ENCODE assay signal across 29 mouse cellular contexts in genomic region chr2:151907020-151907419, GRCm38 (mm10). TPM values are rescaled to one million over a fixed set of nuclear protein-coding genes. Genes with fewer than 3 reads are reported as not detected.
"Had no signal": no experiment of that assay in that cellular context is flagged by ENCODE, and none has a peak within 500 bp of the region (broad histone marks: within the 10 kb centered on the region; RNA-seq: fewer than 3 reads in every experiment).

No protein-coding gene starts in this region.

- H3K9ac ChIP-seq: heart, embryonic 12.5 days; hindbrain, embryonic 12.5 days; hindbrain, embryonic 14.5 days; intestine, embryonic 15.5 days; kidney, embryonic 15.5 days; limb, embryonic 13.5 days; limb, embryonic 15.5 days; liver, embryonic 12.5 days; liver, embryonic 14.5 days had no signal

- H3K9me3 ChIP-seq: heart, embryonic 10.5 days; heart, embryonic 12.5 days; hindbrain, embryonic 10.5 days; hindbrain, embryonic 12.5 days; intestine, embryonic 15.5 days; kidney, embryonic 15.5 days; limb, embryonic 13.5 days; limb, embryonic 15.5 days; liver, embryonic 12.5 days had no signal

- H3K27ac ChIP-seq: heart, embryonic 10.5 days; hindbrain, embryonic 10.5 days; hindbrain, embryonic 12.5 days; hindbrain, embryonic 14.5 days; intestine, embryonic 15.5 days; kidney, embryonic 15.5 days; kidney, postnatal 0 days; limb, embryonic 13.5 days; limb, embryonic 15.5 days; liver, embryonic 12.5 days; liver, embryonic 14.5 days had no signal

- ATAC-seq: hindbrain, embryonic 16.5 days; inflammation-experienced regulatory T-cells, adult 6 months; intestine, embryonic 15.5 days; liver, embryonic 12.5 days had no signal

- DNase-seq: gastrocnemius, postnatal 25 days; heart, postnatal 10 days; heart, postnatal 4 days; kidney, adult 11 months; kidney, adult 2 months; kidney, adult 9 months; kidney, postnatal 14 days; kidney, postnatal 36 days; layer of hippocampus, adult 9-11 months; layer of hippocampus, postnatal 36 days; left cerebral cortex, postnatal 4 days had no signal

- H3K27me3 ChIP-seq: heart, embryonic 12.5 days; hindbrain, embryonic 12.5 days; intestine, embryonic 15.5 days; limb, embryonic 13.5 days; limb, embryonic 15.5 days; liver, embryonic 12.5 days had no signal

- H3K36me3 ChIP-seq: heart, embryonic 10.5 days; heart, embryonic 12.5 days; hindbrain, embryonic 10.5 days; hindbrain, embryonic 12.5 days; intestine, embryonic 15.5 days; kidney, embryonic 15.5 days; limb, embryonic 13.5 days; limb, embryonic 15.5 days; liver, embryonic 12.5 days had no signal

- H3K4me2 ChIP-seq: heart, embryonic 12.5 days; hindbrain, embryonic 12.5 days; hindbrain, embryonic 14.5 days; intestine, embryonic 15.5 days; kidney, embryonic 15.5 days; limb, embryonic 13.5 days; limb, embryonic 15.5 days; liver, embryonic 12.5 days had no signal

- H3K4me3 ChIP-seq: heart, embryonic 10.5 days; heart, embryonic 12.5 days; hindbrain, embryonic 10.5 days; hindbrain, embryonic 12.5 days; intestine, embryonic 15.5 days; kidney, embryonic 15.5 days; limb, embryonic 13.5 days; limb, embryonic 15.5 days; liver, embryonic 12.5 days had no signal

RNA-seq across cellular contexts. Expression of gene Angpt4, which starts 4.0 kb away (rescaled TPM):
- total RNA-seq: granulocyte monocyte progenitor cell, adult 5-6 weeks; layer of hippocampus, adult 18-20 months; left cerebral cortex, adult 18-20 months; left cerebral cortex, postnatal 4 days had no signal
- polyA plus RNA-seq: inflammation-experienced regulatory T-cells, adult 6 months; limb, embryonic 11.5 days had no signal
